Mouse (Mus musculus): ENCODE measurements around the gene Tob1. TPM values are rescaled to one million over a fixed set of nuclear protein-coding genes. Genes with fewer than 3 reads are reported as not detected.

Gene Tob1
- polyA plus RNA-seq, 1 experiment, result not detected

DNA sequence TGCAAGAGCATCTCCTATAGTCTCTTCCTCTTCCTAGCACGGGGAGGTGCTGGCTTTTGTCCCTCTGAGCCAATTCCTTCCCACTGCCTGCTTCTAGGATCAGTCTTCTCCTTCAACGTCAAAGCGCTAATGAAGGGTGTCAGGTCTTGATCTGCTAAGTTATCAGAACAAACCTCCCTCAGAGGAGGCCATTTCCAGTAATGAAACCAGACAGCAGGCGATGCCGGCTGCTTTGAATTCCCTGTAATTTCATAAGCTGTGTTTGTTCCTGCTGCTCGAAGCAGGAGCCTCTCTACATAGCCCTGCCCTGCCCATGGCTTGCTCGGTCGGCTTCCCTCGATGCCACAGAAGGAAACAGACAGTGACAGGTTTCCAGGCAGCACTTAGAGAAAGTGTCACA lies 33.1 kb downstream of the Tob1 start:
- TF ChIP-seq CTCF (IDR thresholded peaks at IDR 0.05; ENCODE audit: insufficient read depth, low read depth, low read length), result no peak
- no peak for TF ChIP-seq POLR2A (IDR thresholded peaks at IDR 0.05; ENCODE audit: insufficient read depth, low read depth, low read length)
- Histone ChIP-seq H3K27ac (ENCODE audit: insufficient read depth, low read depth, low read length) (no peak overlapping the region), H3K4me1 (ENCODE audit: control insufficient read depth, insufficient read depth, low read length) (peaks cover 35% of the 10 kb centered on the region), H3K4me3 (ENCODE audit: insufficient read depth, low read depth, low read length) (no peak overlapping the region)
- WGBS, result 59% methylated on average over 9 of the region's 9 CpGs

DNA sequence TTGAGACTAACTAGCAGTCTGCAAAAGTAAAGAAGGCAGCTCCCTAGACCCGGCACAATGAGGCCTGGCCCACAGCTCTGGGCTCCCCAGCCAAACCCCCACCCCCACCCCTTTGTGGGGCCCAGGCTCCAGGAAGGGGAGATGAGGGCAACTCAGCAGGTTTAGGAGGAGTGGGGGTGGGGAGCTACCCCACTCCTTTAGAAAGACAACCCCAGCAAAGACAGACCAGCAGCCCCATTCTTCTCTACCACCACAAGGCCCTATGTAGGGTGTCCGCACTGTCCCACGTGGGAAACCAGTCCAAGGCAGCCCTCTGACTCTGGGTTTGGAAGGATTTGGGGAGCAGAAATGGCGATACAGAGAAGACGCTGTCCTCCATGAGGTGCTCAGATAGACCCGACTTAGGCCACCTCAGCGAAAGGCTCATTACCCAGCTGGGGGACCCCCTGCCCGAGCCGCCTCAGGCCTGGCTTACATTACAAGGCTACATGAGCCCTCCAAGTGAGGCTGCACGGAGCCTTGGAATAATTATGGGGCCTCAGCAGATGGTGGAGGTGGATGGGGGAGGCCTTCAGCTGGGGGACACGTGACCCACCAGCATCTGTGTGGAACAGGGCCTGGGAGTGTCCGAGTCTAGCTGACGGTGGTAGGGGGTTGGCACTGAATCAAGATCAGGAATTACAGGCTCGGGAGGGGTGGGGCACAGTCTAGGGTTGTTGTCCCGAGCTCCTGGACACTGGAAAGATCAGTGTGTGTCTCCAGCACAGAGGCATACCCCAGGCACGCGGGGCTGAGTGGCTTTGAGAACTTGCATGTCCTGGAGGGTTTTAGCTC lies 34.9 kb downstream of the Tob1 start, which contains the start of gene Wfikkn2:
Gene Wfikkn2 (minus strand): TSS at position 51 of the 834 bp plus-strand sequence.
- Histone ChIP-seq H3K4me3 (ENCODE audit: insufficient read depth, low read depth, low read length) (no peak within 1 kb of the TSS), H3K4me1 (ENCODE audit: control insufficient read depth, insufficient read depth, low read length) (peaks cover 30% of the 10 kb centered on the region), H3K27ac (ENCODE audit: insufficient read depth, low read depth, low read length) (no peak within 1 kb of the TSS)
- 42% methylated on average over 17 of the region's 17 CpGs for WGBS
- TF ChIP-seq CTCF (IDR thresholded peaks at IDR 0.05; ENCODE audit: insufficient read depth, low read depth, low read length), result no peak
- no peak for TF ChIP-seq POLR2A (IDR thresholded peaks at IDR 0.05; ENCODE audit: insufficient read depth, low read depth, low read length)

DNA sequence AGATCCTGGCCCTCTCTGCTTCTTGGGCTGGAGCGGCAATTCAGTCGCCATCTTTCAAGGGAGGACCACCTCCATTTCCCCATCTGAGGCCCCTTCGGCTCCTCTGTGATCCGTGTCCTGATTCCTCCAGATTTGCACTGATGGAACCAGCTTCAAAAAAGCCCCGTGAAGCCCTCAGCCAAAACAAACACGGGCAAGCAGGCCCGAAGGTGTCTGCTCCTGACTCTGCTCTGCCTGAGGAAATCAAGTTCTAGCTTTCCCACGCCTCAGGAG lies 35.5 kb downstream of the Tob1 start:
- Histone ChIP-seq H3K27ac (ENCODE audit: insufficient read depth, low read depth, low read length) (no peak overlapping the region), H3K4me1 (ENCODE audit: control insufficient read depth, insufficient read depth, low read length) (peaks cover 30% of the 10 kb centered on the region), H3K4me3 (ENCODE audit: insufficient read depth, low read depth, low read length) (no peak overlapping the region)
- 71% methylated on average over 8 of the region's 8 CpGs for WGBS
- TF ChIP-seq CTCF (IDR thresholded peaks at IDR 0.05; ENCODE audit: insufficient read depth, low read depth, low read length) (no peak), POLR2A (IDR thresholded peaks at IDR 0.05; ENCODE audit: insufficient read depth, low read depth, low read length) (no peak)

GRCm38 (mm10) chr11:94253156-94253555 lies 41.9 kb downstream of the Tob1 start:
- 77% methylated on average over 9 of the region's 9 CpGs for WGBS
- TF ChIP-seq CTCF (IDR thresholded peaks at IDR 0.05; ENCODE audit: insufficient read depth, low read depth, low read length), result no peak
- no peak for TF ChIP-seq POLR2A (IDR thresholded peaks at IDR 0.05; ENCODE audit: insufficient read depth, low read depth, low read length)
- H3K4me1 ChIP-seq (ENCODE audit: control insufficient read depth, insufficient read depth, low read length), result peaks cover 12% of the 10 kb centered on the region
- H3K27ac ChIP-seq (ENCODE audit: insufficient read depth, low read depth, low read length), result no peak overlapping the region
- no peak overlapping the region for H3K4me3 ChIP-seq (ENCODE audit: insufficient read depth, low read depth, low read length)

DNA sequence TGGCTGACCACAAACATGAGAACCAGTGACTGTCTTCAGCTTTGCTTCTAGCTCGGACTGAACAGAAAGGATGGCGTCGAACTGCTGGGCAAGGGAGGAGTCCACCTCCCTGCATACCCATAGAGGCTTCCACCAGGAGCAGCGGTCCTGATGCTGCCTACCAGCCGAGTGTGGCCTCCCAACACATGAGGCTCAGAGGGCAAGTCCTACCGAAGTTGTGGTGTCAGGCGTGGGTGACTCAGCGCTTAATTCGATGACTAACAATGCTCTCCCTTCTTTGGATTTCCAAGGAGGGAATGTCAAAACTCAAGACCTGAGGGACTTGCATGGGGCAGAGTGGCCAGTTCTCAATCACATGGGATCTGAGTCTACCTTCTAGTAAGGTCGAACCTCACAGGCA lies 42.4 kb downstream of the Tob1 start:
- H3K27ac ChIP-seq (ENCODE audit: insufficient read depth, low read depth, low read length), result no peak overlapping the region
- no peak overlapping the region for H3K4me3 ChIP-seq (ENCODE audit: insufficient read depth, low read depth, low read length)
- peaks cover 12% of the 10 kb centered on the region for H3K4me1 ChIP-seq (ENCODE audit: control insufficient read depth, insufficient read depth, low read length)
- TF ChIP-seq POLR2A (IDR thresholded peaks at IDR 0.05; ENCODE audit: insufficient read depth, low read depth, low read length) (no peak), CTCF (IDR thresholded peaks at IDR 0.05; ENCODE audit: insufficient read depth, low read depth, low read length) (no peak)
- WGBS, result 64% methylated on average over 10 of the region's 10 CpGs

- Histone ChIP-seq H3K4me1 (ENCODE audit: control insufficient read depth, insufficient read depth, low read length) (peaks cover 12% of the 10 kb centered on the region), H3K4me3 (ENCODE audit: insufficient read depth, low read depth, low read length) (no peak overlapping the region), H3K27ac (ENCODE audit: insufficient read depth, low read depth, low read length) (no peak overlapping the region)
- 42% methylated on average over 5 of the region's 5 CpGs for WGBS
- no peak for TF ChIP-seq POLR2A (IDR thresholded peaks at IDR 0.05; ENCODE audit: insufficient read depth, low read depth, low read length)
These were observed 44.5 kb downstream of the Tob1 start for GRCm38 (mm10) chr11:94255733-94256132.

- Histone ChIP-seq H3K27ac (ENCODE audit: insufficient read depth, low read depth, low read length) (no peak overlapping the region), H3K4me3 (ENCODE audit: insufficient read depth, low read depth, low read length) (no peak overlapping the region), H3K4me1 (ENCODE audit: control insufficient read depth, insufficient read depth, low read length) (peaks cover 12% of the 10 kb centered on the region)
- TF ChIP-seq CTCF (IDR thresholded peaks at IDR 0.05; ENCODE audit: insufficient read depth, low read depth, low read length) (no peak), POLR2A (IDR thresholded peaks at IDR 0.05; ENCODE audit: insufficient read depth, low read depth, low read length) (no peak)
- 43% methylated on average over 14 of the region's 14 CpGs for WGBS
These were observed 46.7 kb downstream of the Tob1 start for GRCm38 (mm10) chr11:94257987-94258386.

GRCm38 (mm10) chr11:94259814-94260213 lies 48.6 kb downstream of the Tob1 start:
- H3K27ac ChIP-seq (ENCODE audit: insufficient read depth, low read depth, low read length), result no peak overlapping the region
- H3K4me1 ChIP-seq (ENCODE audit: control insufficient read depth, insufficient read depth, low read length), result peaks cover 11% of the 10 kb centered on the region
- 78% methylated on average over 4 of the region's 4 CpGs for WGBS
- H3K4me3 ChIP-seq (ENCODE audit: insufficient read depth, low read depth, low read length), result no peak overlapping the region
- no peak for TF ChIP-seq CTCF (IDR thresholded peaks at IDR 0.05; ENCODE audit: insufficient read depth, low read depth, low read length)
- TF ChIP-seq POLR2A (IDR thresholded peaks at IDR 0.05; ENCODE audit: insufficient read depth, low read depth, low read length), result no peak

GRCm38 (mm10) chr11:94261585-94262370 lies 50.5 kb downstream of the Tob1 start:
- Histone ChIP-seq H3K4me3 (ENCODE audit: insufficient read depth, low read depth, low read length) (no peak overlapping the region), H3K27ac (ENCODE audit: insufficient read depth, low read depth, low read length) (no peak overlapping the region), H3K4me1 (ENCODE audit: control insufficient read depth, insufficient read depth, low read length) (peaks cover 11% of the 10 kb centered on the region)
- TF ChIP-seq CTCF (IDR thresholded peaks at IDR 0.05; ENCODE audit: insufficient read depth, low read depth, low read length), result no peak
- WGBS, result 85% methylated on average over 6 of the region's 6 CpGs

Other genes with a start within 250 kb of the Tob1 start
- gene Gm20390, start 243.2 kb upstream of the Tob1 start, polyA plus RNA-seq (2012; ENCODE audit: insufficient read depth, insufficient read length, low replicate concordance, missing spikeins), result not detected in 2 replicates
- not detected in 2 replicates for gene Nme1, start 242.9 kb upstream of the Tob1 start, polyA plus RNA-seq (2012; ENCODE audit: insufficient read depth, insufficient read length, low replicate concordance, missing spikeins)
- gene Spag9, start 215.4 kb upstream of the Tob1 start, polyA plus RNA-seq (2012; ENCODE audit: insufficient read depth, insufficient read length, low replicate concordance, missing spikeins), result 93.3 and 117 TPM in 2 replicates
- gene Wfikkn2, start 34.6 kb downstream of the Tob1 start, polyA plus RNA-seq (2012; ENCODE audit: insufficient read depth, insufficient read length, low replicate concordance, missing spikeins), result not detected in 2 replicates
- not detected in 2 replicates for gene Gm21885, start 70.4 kb downstream of the Tob1 start, polyA plus RNA-seq (2012; ENCODE audit: insufficient read depth, insufficient read length, low replicate concordance, missing spikeins)
- 287 and 558 TPM in 2 replicates for gene Luc7l3, start 110.5 kb downstream of the Tob1 start, polyA plus RNA-seq (2012; ENCODE audit: insufficient read depth, insufficient read length, low replicate concordance, missing spikeins)
- gene Ankrd40, start 116.5 kb downstream of the Tob1 start, polyA plus RNA-seq (2012; ENCODE audit: insufficient read depth, insufficient read length, low replicate concordance, missing spikeins), result 384 TPM in 1 of 2 replicates, not detected in the other
- not detected in 2 replicates for gene Abcc3, start 181.5 kb downstream of the Tob1 start, polyA plus RNA-seq (2012; ENCODE audit: insufficient read depth, insufficient read length, low replicate concordance, missing spikeins)

Measured in olfactory bulb, adult 2 months (tissue).